ENCODE assay signal across 8 mouse cellular contexts in genomic region chr9:59486076-59486518, GRCm38 (mm10). TPM values are rescaled to one million over a fixed set of nuclear protein-coding genes. Genes with fewer than 3 reads are reported as not detected.
DNase-seq lines count a peak whose midpoint lies in the region; ATAC-seq and TF ChIP-seq lines count a peak whose summit lies in the region.

No protein-coding gene starts in this region.

- H3K27ac ChIP-seq in layer of hippocampus, adult 2 months, result peak overlapping the region; percentile 92
- H3K27ac ChIP-seq in embryonic fibroblast, embryonic 13.5 days (ENCODE audit: insufficient read depth, low read length), result peak overlapping the region; percentile 74
- H3K27ac ChIP-seq in limb, embryonic 13.5 days, result peak overlapping the region; percentile 98
- peak overlapping the region; percentile 99 for H3K27ac ChIP-seq in neural tube, embryonic 13.5 days (replicated peaks)

- peak overlapping the region; percentile 82 for H3K4me2 ChIP-seq in limb, embryonic 13.5 days (replicated peaks)
- peak overlapping the region; percentile 95 for H3K4me2 ChIP-seq in neural tube, embryonic 13.5 days

- DNase-seq in layer of hippocampus, adult 2 months (ENCODE audit: low spot score in 2 of 2), result no peak
- DNase-seq in layer of hippocampus, postnatal 14 days (ENCODE audit: low spot score in 2 of 2), result no peak
- DNase-seq in Patski (ENCODE audit: low read depth, low spot score) (no peak), adipocyte (ENCODE audit: low spot score) (no peak)
- DNase-seq in kidney, adult 18-20 months, result no peak

- no peaks in the 10 kb centered on the region for H3K27me3 ChIP-seq in Patski
- H3K27me3 ChIP-seq in limb, embryonic 13.5 days, result no peaks in the 10 kb centered on the region
- no peaks in the 10 kb centered on the region for H3K27me3 ChIP-seq in neural tube, embryonic 13.5 days

- TF ChIP-seq CTCF in layer of hippocampus, adult 2 months (conservative IDR thresholded peaks at IDR 0.05), result no peak
- no peak for TF ChIP-seq CTCF in Patski (IDR thresholded peaks at IDR 0.05)
- no peak for TF ChIP-seq CTCF in embryonic fibroblast, embryonic 13.5 days (IDR thresholded peaks at IDR 0.05; ENCODE audit: borderline replicate concordance, insufficient read depth, low read length)

- peak; percentile 57 for ATAC-seq in Patski
- peak; percentile 74 for ATAC-seq in limb, embryonic 13.5 days (ENCODE audit: low FRiP score, low read depth)
- ATAC-seq in neural tube, embryonic 13.5 days (ENCODE audit: low read depth), result peak; percentile 80

- peak overlapping the region; percentile 55 for H3K4me3 ChIP-seq in layer of hippocampus, adult 2 months
- H3K4me3 ChIP-seq in embryonic fibroblast, embryonic 13.5 days (ENCODE audit: insufficient read depth, low read length), result peak overlapping the region; percentile 100
- H3K4me3 ChIP-seq in limb, embryonic 13.5 days, result peak overlapping the region; percentile 100
- H3K4me3 ChIP-seq in neural tube, embryonic 13.5 days, result peak overlapping the region; percentile 92

- H3K4me1 ChIP-seq in embryonic fibroblast, embryonic 13.5 days (ENCODE audit: control insufficient read depth, insufficient read depth, low read length), result no peaks in the 10 kb centered on the region; the same call in 1 of the 2 replicates
- peaks cover 11% of the 10 kb centered on the region; the same call in 1 of the 2 replicates for H3K4me1 ChIP-seq in limb, embryonic 13.5 days
- H3K4me1 ChIP-seq in neural tube, embryonic 13.5 days (replicated peaks), result peaks cover 40% of the 10 kb centered on the region

- POLR2A ChIA-PET in Patski (lab: Charles Lee), result no interaction called here

- H3K9me3 ChIP-seq in limb, embryonic 13.5 days, result no peaks in the 10 kb centered on the region
- H3K9me3 ChIP-seq in neural tube, embryonic 13.5 days, result no peaks in the 10 kb centered on the region

- peak overlapping the region; percentile 99 for H3K9ac ChIP-seq in limb, embryonic 13.5 days
- peak overlapping the region; percentile 99 for H3K9ac ChIP-seq in neural tube, embryonic 13.5 days

- no peaks in the 10 kb centered on the region for H3K36me3 ChIP-seq in limb, embryonic 13.5 days
- no peaks in the 10 kb centered on the region for H3K36me3 ChIP-seq in neural tube, embryonic 13.5 days

- CTCF ChIA-PET in Patski (lab: Charles Lee), result no interaction called here

- TF ChIP-seq POLR2A in embryonic fibroblast, embryonic 13.5 days (IDR thresholded peaks at IDR 0.05; ENCODE audit: low read depth, low read length), result no peak; the same call in 1 of the 2 replicates

- in situ Hi-C loops in Patski (cut with MboI; ENCODE audit: low pct_unique_long_range_greater_than_20kb), result no loop called here

- WGBS in limb, embryonic 13.5 days, result under 1% methylated on average over 52 of the region's 71 CpGs
- WGBS in neural tube, embryonic 13.5 days, result 0% methylated on average over 59 of the region's 71 CpGs

RNA-seq across cellular contexts. Expression of gene Arih1, which starts 0.3 kb away (rescaled TPM):
- total RNA-seq in layer of hippocampus, adult 2 months (2021), result 100 to 1,000 TPM; 106 TPM
- total RNA-seq in layer of hippocampus, postnatal 14 days (2021), result 10 to 100 TPM; 91.1 to 93.3 TPM
- 74.4 TPM for polyA plus RNA-seq in Patski (2021)
- 162 TPM in 2 replicates for polyA plus RNA-seq in embryonic fibroblast, embryonic 13.5 days (2011; ENCODE audit: insufficient read length, low read depth, missing spikeins)
- polyA plus RNA-seq in limb, embryonic 13.5 days (2015; fragmentation: Nextera tagmentation; extraction: Ambion mirVana), result 19.0 and 19.2 TPM in 2 replicates
- 17.1 and 20.0 TPM in 2 replicates for polyA plus RNA-seq in neural tube, embryonic 13.5 days (2015; fragmentation: Nextera tagmentation; extraction: Ambion mirVana)

RNA-seq across cellular contexts. Expression of gene Hexa, which starts 53.2 kb away (rescaled TPM):
- total RNA-seq in layer of hippocampus, adult 2 months (2021), result 10 to 100 TPM; 47.8 to 51.0 TPM
- 10 to 100 TPM; 32.6 to 39.1 TPM for total RNA-seq in layer of hippocampus, postnatal 14 days (2021)
- 135 TPM for polyA plus RNA-seq in Patski (2021)
- 144 TPM in 2 replicates for polyA plus RNA-seq in embryonic fibroblast, embryonic 13.5 days (2011; ENCODE audit: insufficient read length, low read depth, missing spikeins)
- polyA plus RNA-seq in limb, embryonic 13.5 days (2015; fragmentation: Nextera tagmentation; extraction: Ambion mirVana), result 73.2 and 76.8 TPM in 2 replicates
- 58.6 and 63.7 TPM in 2 replicates for polyA plus RNA-seq in neural tube, embryonic 13.5 days (2015; fragmentation: Nextera tagmentation; extraction: Ambion mirVana)

RNA-seq across cellular contexts. Expression of gene Tmem202, which starts 53.5 kb away (rescaled TPM):
- 1 to 10 TPM; 2.4 to 2.8 TPM for total RNA-seq in layer of hippocampus, adult 2 months (2021)
- 1 to 10 TPM; 2.4 to 2.7 TPM for total RNA-seq in layer of hippocampus, postnatal 14 days (2021)
- 0.95 TPM for polyA plus RNA-seq in Patski (2021)
- 2.3 and 2.4 TPM in 2 replicates for polyA plus RNA-seq in embryonic fibroblast, embryonic 13.5 days (2011; ENCODE audit: insufficient read length, low read depth, missing spikeins)
- polyA plus RNA-seq in limb, embryonic 13.5 days (2015; fragmentation: Nextera tagmentation; extraction: Ambion mirVana), result 0.18 and 0.29 TPM in 2 replicates
- 0.24 TPM in 1 of 2 replicates, not detected in the other for polyA plus RNA-seq in neural tube, embryonic 13.5 days (2015; fragmentation: Nextera tagmentation; extraction: Ambion mirVana)
